Mouse (Mus musculus): ENCODE data around the gene Trip12. TPM values are rescaled to one million over a fixed set of nuclear protein-coding genes. Genes with fewer than 3 reads are reported as not detected.

Gene Trip12
- polyA plus RNA-seq, 1 experiment from 2014 or later, result 159 TPM

- no peaks in the 10 kb centered on the region for H3K27me3 ChIP-seq
- ChIA-PET POLR2A (interaction anchor here (0.6 kb wide), 1 partner anchor 341 kb away, joined by 5 read pairs; no protein-coding TSS in a partner anchor), CTCF (no interaction called here)
- peak; percentile 21 for TF ChIP-seq CTCF (IDR thresholded peaks at IDR 0.05)
- no peak for DNase-seq (ENCODE audit: low read depth, low spot score)
- no peak for ATAC-seq
- in situ Hi-C loops (cut with MboI; ENCODE audit: low pct_unique_long_range_greater_than_20kb), result loop anchor here (5.0 to 25.0 kb wide), 3 partner anchors 37 to 1142 kb away; partner anchors contain the start of gene Trip12
Observed at GRCm38 (mm10) chr1:84879571-84880120, 39.3 kb upstream of the Trip12 start.

- TF ChIP-seq CTCF (IDR thresholded peaks at IDR 0.05), result no peak
- ATAC-seq (peak; percentile 45), DNase-seq (ENCODE audit: low read depth, low spot score) (no peak)
- H3K27me3 ChIP-seq, result no peaks in the 10 kb centered on the region
- CTCF ChIA-PET, result no interaction called here
- in situ Hi-C loops (cut with MboI; ENCODE audit: low pct_unique_long_range_greater_than_20kb), result loop anchor here (5.0 to 25.0 kb wide), 2 partner anchors 35 to 1140 kb away; partner anchors contain the start of gene Trip12
- POLR2A ChIA-PET, result no interaction called here
Observed at GRCm38 (mm10) chr1:84877590-84877989, 37.3 kb upstream of the Trip12 start.

GRCm38 (mm10) chr1:84872939-84873338, 32.6 kb upstream of the Trip12 start:
- TF ChIP-seq CTCF (IDR thresholded peaks at IDR 0.05), result no peak
- in situ Hi-C loops (cut with MboI; ENCODE audit: low pct_unique_long_range_greater_than_20kb), result no loop called here
- no peaks in the 10 kb centered on the region for H3K27me3 ChIP-seq
- DNase-seq (ENCODE audit: low read depth, low spot score) (no peak), ATAC-seq (no peak)
- POLR2A ChIA-PET, result no interaction called here
- CTCF ChIA-PET, result no interaction called here

- H3K27me3 ChIP-seq, result no peaks in the 10 kb centered on the region
- DNase-seq (ENCODE audit: low read depth, low spot score), result no peak
- POLR2A ChIA-PET, result no interaction called here
- CTCF ChIA-PET, result interaction anchor here (1.1 kb wide), 1 partner anchor 29 kb away, joined by 3 read pairs; no protein-coding TSS in a partner anchor
- no peak for TF ChIP-seq CTCF (IDR thresholded peaks at IDR 0.05)
- in situ Hi-C loops (cut with MboI; ENCODE audit: low pct_unique_long_range_greater_than_20kb), result no loop called here
- ATAC-seq, result no peak
Observed at GRCm38 (mm10) chr1:84872105-84872504, 31.8 kb upstream of the Trip12 start.

- DNase-seq (ENCODE audit: low read depth, low spot score) (no peak), ATAC-seq (no peak)
- no peaks in the 10 kb centered on the region for H3K27me3 ChIP-seq
- in situ Hi-C loops (cut with MboI; ENCODE audit: low pct_unique_long_range_greater_than_20kb), result no loop called here
- POLR2A ChIA-PET, result no interaction called here
- CTCF ChIA-PET, result interaction anchor here (1.1 kb wide), 1 partner anchor 28 kb away, joined by 3 read pairs; no protein-coding TSS in a partner anchor
- TF ChIP-seq CTCF (IDR thresholded peaks at IDR 0.05), result no peak
Observed at GRCm38 (mm10) chr1:84871131-84871530, 30.8 kb upstream of the Trip12 start.

- peak; percentile 12 for ATAC-seq
- no peak for TF ChIP-seq CTCF (IDR thresholded peaks at IDR 0.05)
- no peaks in the 10 kb centered on the region for H3K27me3 ChIP-seq
- in situ Hi-C loops (cut with MboI; ENCODE audit: low pct_unique_long_range_greater_than_20kb), result no loop called here
- CTCF ChIA-PET, result interaction anchor here (1.2 kb wide), 1 partner anchor 9 kb away, joined by 3 read pairs; no protein-coding TSS in a partner anchor
- POLR2A ChIA-PET, result no interaction called here
- DNase-seq (ENCODE audit: low read depth, low spot score), result no peak
Observed at GRCm38 (mm10) chr1:84869498-84869897, 29.2 kb upstream of the Trip12 start.

- in situ Hi-C loops (cut with MboI; ENCODE audit: low pct_unique_long_range_greater_than_20kb), result no loop called here
- ATAC-seq (no peak), DNase-seq (ENCODE audit: low read depth, low spot score) (no peak)
- ChIA-PET POLR2A (no interaction called here), CTCF (no interaction called here)
- TF ChIP-seq CTCF (IDR thresholded peaks at IDR 0.05), result no peak
- H3K27me3 ChIP-seq, result no peaks in the 10 kb centered on the region
Observed at GRCm38 (mm10) chr1:84868841-84869240, 28.5 kb upstream of the Trip12 start.

- ChIA-PET CTCF (no interaction called here), POLR2A (no interaction called here)
- TF ChIP-seq CTCF (IDR thresholded peaks at IDR 0.05), result no peak
- no peaks in the 10 kb centered on the region for H3K27me3 ChIP-seq
- DNase-seq (ENCODE audit: low read depth, low spot score) (no peak), ATAC-seq (no peak)
- in situ Hi-C loops (cut with MboI; ENCODE audit: low pct_unique_long_range_greater_than_20kb), result no loop called here
Observed at GRCm38 (mm10) chr1:84868311-84868710, 28.0 kb upstream of the Trip12 start.

GRCm38 (mm10) chr1:84866706-84867230, 26.5 kb upstream of the Trip12 start:
- TF ChIP-seq CTCF (IDR thresholded peaks at IDR 0.05), result no peak
- ChIA-PET POLR2A (interaction anchor here (0.9 kb wide), 1 partner anchor 11 kb away, joined by 3 read pairs; no protein-coding TSS in a partner anchor), CTCF (interaction anchor here (1.5 kb wide), 1 partner anchor 16 kb away, joined by 3 read pairs; no protein-coding TSS in a partner anchor)
- in situ Hi-C loops (cut with MboI; ENCODE audit: low pct_unique_long_range_greater_than_20kb), result no loop called here
- DNase-seq (ENCODE audit: low read depth, low spot score) (no peak), ATAC-seq (no peak)
- H3K27me3 ChIP-seq, result no peaks in the 10 kb centered on the region

GRCm38 (mm10) chr1:84866231-84866630, 25.9 kb upstream of the Trip12 start:
- no peak for TF ChIP-seq CTCF (IDR thresholded peaks at IDR 0.05)

GRCm38 (mm10) chr1:84864645-84865044, 24.3 kb upstream of the Trip12 start:
- no peak for ATAC-seq
- DNase-seq (ENCODE audit: low read depth, low spot score), result no peak
- TF ChIP-seq CTCF (IDR thresholded peaks at IDR 0.05), result no peak
- ChIA-PET POLR2A (interaction anchor here (0.7 kb wide), 1 partner anchor 14 kb away, joined by 3 read pairs; no protein-coding TSS in a partner anchor), CTCF (no interaction called here)
- in situ Hi-C loops (cut with MboI; ENCODE audit: low pct_unique_long_range_greater_than_20kb), result no loop called here
- no peaks in the 10 kb centered on the region for H3K27me3 ChIP-seq

More at GRCm38 (mm10) chr1:84866231-84866630, 25.9 kb upstream of the Trip12 start:
- POLR2A ChIA-PET, result interaction anchor here (0.9 kb wide), 1 partner anchor 10 kb away, joined by 3 read pairs; no protein-coding TSS in a partner anchor
- ATAC-seq, result no peak
- CTCF ChIA-PET, result interaction anchor here (1.5 kb wide), 1 partner anchor 15 kb away, joined by 3 read pairs; no protein-coding TSS in a partner anchor
- no peaks in the 10 kb centered on the region for H3K27me3 ChIP-seq
- in situ Hi-C loops (cut with MboI; ENCODE audit: low pct_unique_long_range_greater_than_20kb), result no loop called here
- no peak for DNase-seq (ENCODE audit: low read depth, low spot score)
